Mouse (Mus musculus) liver, adult 2 months (tissue): ENCODE measurements around the gene Spata18. TPM values are rescaled to one million over a fixed set of nuclear protein-coding genes. Genes with fewer than 3 reads are reported as not detected.

ENCODE experiments used
- DNase-seq: peaks from one replicate; pipeline ENCODE4 v3.0.0-alpha.2; 2011; ENCODE audit warnings: low read depth, low spot score; ENCODE audit errors: extremely low read depth
- H3K27ac ChIP-seq: fragments of 200-500 bp; replicated peaks from 2 replicates; pipeline ENCODE4 v1.5.1; 2012; ENCODE audit warnings: low read depth, mild to moderate bottlenecking, control low read depth, inconsistent platforms, low read length; ENCODE audit not compliant: insufficient read depth
- H3K27me3 ChIP-seq: fragments of 200-500 bp; 2 replicates; pipeline ENCODE4 v1.6.1; 2012; ENCODE audit warnings: mild to moderate bottlenecking, moderate library complexity, low read length, inconsistent platforms; ENCODE audit not compliant: control insufficient read depth, insufficient read depth
- H3K36me3 ChIP-seq: fragments of 200-500 bp; 2 replicates; pipeline ENCODE4 v1.6.1; 2012; ENCODE audit warnings: low read length, inconsistent platforms; ENCODE audit not compliant: control insufficient read depth, insufficient read depth
- H3K4me1 ChIP-seq: fragments of 200-500 bp; 2 replicates; pipeline ENCODE4 v1.6.1; 2011; ENCODE audit warnings: low read length; ENCODE audit not compliant: control insufficient read depth, insufficient read depth
- H3K4me3 ChIP-seq: fragments of 200-500 bp; 2 replicates; pipeline ENCODE4 v1.5.1; 2011; ENCODE audit warnings: low read depth, mild to moderate bottlenecking, control low read depth, low read length, moderate library complexity; ENCODE audit not compliant: insufficient read depth
- H3K79me2 ChIP-seq: fragments of 200-500 bp; 2 replicates; pipeline ENCODE4 v1.6.1; 2012; ENCODE audit warnings: inconsistent platforms, mild to moderate bottlenecking, low read length, moderate library complexity; ENCODE audit not compliant: control insufficient read depth, insufficient read depth
- H3K9ac ChIP-seq: fragments of 200-500 bp; 2 replicates; pipeline ENCODE4 v1.6.1; 2012; ENCODE audit warnings: low read depth, mild to moderate bottlenecking, control low read depth, inconsistent platforms, low read length
- CTCF ChIP-seq: fragments of 200-500 bp; IDR thresholded peaks from 2 replicates; pipeline ENCODE4 v1.5.1; 2011; ENCODE audit warnings: low read depth, low read length, control low read depth
- POLR2A ChIP-seq: fragments of 200-500 bp; IDR thresholded peaks from 2 replicates; pipeline ENCODE4 v1.6.1; 2011; ENCODE audit warnings: low read length, control low read depth; ENCODE audit not compliant: insufficient read depth; ENCODE audit errors: extremely low read depth
- WGBS: fragments of 180-500 bp; shearing (Covaris S2); methylation state at CpG from one replicate; pipeline ENCODE4 v1.1.7; 2018; 5-methylcytosine and 5-hydroxymethylcytosine counted together
- polyA plus RNA-seq: library from polyadenylated mRNA; depleted of rRNA; stranded (reverse); fragments of >200 nt; gene quantifications from 2 replicates; pipeline ENCODE4 v1.2.3, GENCODE M21; 2012
- total RNA-seq: library from RNA; depleted of rRNA; stranded (reverse); fragments of >200 nt; gene quantifications from 2 replicates; pipeline ENCODE4 v1.2.3, GENCODE M21; 2014

Gene Spata18
- total and polyA plus RNA-seq, 2 experiments: not detected

DNA sequence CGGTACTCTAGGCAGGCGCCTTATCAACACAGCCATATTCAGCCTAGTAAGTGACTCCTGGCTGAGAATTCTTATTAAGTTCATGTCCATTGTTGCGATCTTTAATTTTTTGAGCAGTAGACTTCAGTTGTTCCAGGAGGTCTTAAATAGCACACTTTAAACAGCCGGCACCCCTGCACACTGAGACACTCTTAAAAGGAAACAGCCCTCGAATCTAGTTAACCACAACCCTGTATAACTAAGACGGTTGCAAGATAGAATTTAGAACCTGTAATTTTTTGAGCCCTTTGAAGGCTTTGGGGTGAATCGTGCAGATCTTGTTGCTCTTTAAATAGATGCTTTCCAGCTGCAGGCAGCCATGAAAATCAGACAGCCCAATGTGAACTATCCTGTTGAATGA is 36.0 kb upstream of the Spata18 start:
- H3K27me3 ChIP-seq: no peaks in the 10 kb centered on the region; the same call in 1 of the 2 replicates
- H3K79me2 ChIP-seq: no peaks in the 10 kb centered on the region
- H3K4me3 ChIP-seq: no peak overlapping the region
- TF ChIP-seq CTCF (no peak), POLR2A (no peak)
- DNase-seq: no peak
- no peak overlapping the region for H3K27ac ChIP-seq
- no peaks in the 10 kb centered on the region for H3K36me3 ChIP-seq
- no peak overlapping the region for H3K9ac ChIP-seq
- 81% methylated on average over 7 of the region's 7 CpGs for WGBS
- no peaks in the 10 kb centered on the region for H3K4me1 ChIP-seq

DNA sequence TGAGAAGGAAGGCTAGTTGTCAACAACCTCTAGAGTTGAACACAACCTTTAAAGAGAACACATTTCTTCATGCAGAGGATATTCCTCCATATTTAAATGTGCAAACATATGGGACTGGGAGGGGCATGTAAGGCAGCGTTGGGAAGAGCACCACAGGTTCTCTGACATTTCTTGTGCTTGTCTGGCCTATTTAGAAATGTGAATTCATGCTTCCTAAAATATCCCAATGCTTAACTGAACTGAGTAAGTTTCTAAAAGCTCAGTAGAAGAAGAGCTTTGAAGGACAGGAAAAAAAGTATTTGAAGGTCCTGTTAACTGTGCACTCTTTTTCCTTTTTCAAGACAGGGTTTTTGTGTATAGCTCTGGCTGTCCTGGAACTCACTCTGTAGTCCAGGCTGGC is 32.2 kb upstream of the Spata18 start:
- no peaks in the 10 kb centered on the region for H3K36me3 ChIP-seq
- no peaks in the 10 kb centered on the region; the same call in 1 of the 2 replicates for H3K27me3 ChIP-seq
- H3K9ac ChIP-seq: no peak overlapping the region
- H3K27ac ChIP-seq: no peak overlapping the region
- no peaks in the 10 kb centered on the region for H3K4me1 ChIP-seq
- TF ChIP-seq POLR2A: no peak
- TF ChIP-seq CTCF: no peak
- no peak overlapping the region for H3K4me3 ChIP-seq
- no peak for DNase-seq
- H3K79me2 ChIP-seq: no peaks in the 10 kb centered on the region
- 78% methylated on average over 1 of the region's 1 CpGs for WGBS

DNA sequence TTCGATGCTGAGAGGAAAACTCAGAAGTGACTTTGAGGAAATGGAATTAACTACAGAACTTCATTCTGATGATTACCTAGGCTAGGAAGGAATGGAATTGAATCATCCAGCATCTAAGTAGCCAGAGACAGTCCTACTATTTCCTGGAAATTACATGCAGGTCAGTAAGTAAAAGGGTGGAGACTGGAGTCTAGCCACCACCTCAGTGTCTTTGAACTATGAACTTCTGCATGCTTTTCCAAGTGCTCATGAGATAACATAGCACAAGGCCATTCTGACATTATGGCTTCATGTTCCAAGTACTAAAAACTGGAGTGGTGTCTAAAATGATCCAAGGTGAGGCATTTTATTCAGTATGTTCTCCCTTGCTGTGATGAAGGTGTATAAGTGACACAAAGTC is 25.7 kb upstream of the Spata18 start:
- Histone ChIP-seq H3K79me2 (no peaks in the 10 kb centered on the region), H3K4me1 (0 out of 2 replicates have a peak, but pooled peaks cover 2% of the 10 kb centered on the region), H3K27me3 (no peaks in the 10 kb centered on the region), H3K4me3 (no peak overlapping the region), H3K27ac (no peak overlapping the region), H3K36me3 (no peaks in the 10 kb centered on the region), H3K9ac (no peak overlapping the region)
- peak; percentile 70 for DNase-seq
- 56% methylated on average over 1 of the region's 1 CpGs for WGBS
- TF ChIP-seq POLR2A: no peak
- no peak for TF ChIP-seq CTCF

- TF ChIP-seq CTCF: no peak
- TF ChIP-seq POLR2A: no peak
- Histone ChIP-seq H3K36me3 (no peaks in the 10 kb centered on the region), H3K4me3 (no peak overlapping the region), H3K27me3 (no peaks in the 10 kb centered on the region), H3K27ac (no peak overlapping the region), H3K79me2 (no peaks in the 10 kb centered on the region), H3K9ac (no peak overlapping the region), H3K4me1 (0 out of 2 replicates have a peak, but pooled peaks cover 2% of the 10 kb centered on the region)
- DNase-seq: no peak
- WGBS: 91% methylated on average over 7 of the region's 7 CpGs
These were observed 24.3 kb upstream of the Spata18 start for GRCm38 (mm10) chr5:73626842-73627241.

DNA sequence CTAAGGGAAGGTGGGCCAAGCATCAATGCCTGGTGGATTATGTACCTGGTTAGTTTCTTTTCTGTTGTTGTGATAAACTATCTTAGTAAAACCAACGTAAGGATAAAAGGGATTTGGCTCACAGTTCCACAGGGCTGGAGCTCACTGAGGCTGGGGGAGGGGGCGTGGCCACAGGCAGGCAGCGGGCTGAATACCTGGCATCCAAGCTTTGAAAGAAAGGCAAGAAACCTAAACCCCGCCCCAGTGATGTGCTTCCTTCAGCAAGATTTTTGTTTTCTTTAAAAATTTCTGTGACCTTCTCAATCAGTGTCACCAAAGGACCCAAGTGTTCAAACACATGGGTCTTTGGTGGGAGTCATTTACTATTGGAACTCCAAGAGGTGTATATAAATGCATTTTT is 23.6 kb upstream of the Spata18 start:
- DNase-seq: no peak
- 63% methylated on average over 4 of the region's 4 CpGs for WGBS
- no peak overlapping the region for H3K4me3 ChIP-seq

GRCm38 (mm10) chr5:73627991-73628390 is 23.2 kb upstream of the Spata18 start:
- Histone ChIP-seq H3K4me1 (0 out of 2 replicates have a peak, but pooled peaks cover 2% of the 10 kb centered on the region), H3K36me3 (no peaks in the 10 kb centered on the region), H3K4me3 (no peak overlapping the region), H3K79me2 (no peaks in the 10 kb centered on the region), H3K27ac (no peak overlapping the region), H3K27me3 (no peaks in the 10 kb centered on the region), H3K9ac (no peak overlapping the region)
- DNase-seq: no peak
- TF ChIP-seq CTCF: no peak
- TF ChIP-seq POLR2A: no peak
- 85% methylated on average over 15 of the region's 15 CpGs for WGBS

More for the DNA sequence above, 23.6 kb upstream of the Spata18 start:
- Histone ChIP-seq H3K27ac (no peak overlapping the region), H3K36me3 (no peaks in the 10 kb centered on the region), H3K79me2 (no peaks in the 10 kb centered on the region), H3K9ac (no peak overlapping the region), H3K27me3 (no peaks in the 10 kb centered on the region), H3K4me1 (0 out of 2 replicates have a peak, but pooled peaks cover 2% of the 10 kb centered on the region)
- TF ChIP-seq CTCF (no peak), POLR2A (no peak)
